Mouse (Mus musculus) ES-E14 (cell line): ENCODE results near the gene Batf.

Experiments
- MAFK ChIP-seq: IDR thresholded peaks from 2 replicates; pipeline ENCODE4 v1.6.1; 2014; ENCODE audit warnings: mild to moderate bottlenecking, low read depth, low read length, inconsistent platforms; ENCODE audit not compliant: insufficient read depth
- ZC3H11A ChIP-seq: IDR thresholded peaks from 2 replicates; pipeline ENCODE4 v1.6.1; 2012; ENCODE audit warnings: low read depth, mild to moderate bottlenecking, inconsistent platforms, low read length, borderline replicate concordance
- ZNF384 ChIP-seq: IDR thresholded peaks from 2 replicates; pipeline ENCODE4 v1.6.1; 2012; ENCODE audit warnings: low read depth, low read length, inconsistent platforms

DNA sequence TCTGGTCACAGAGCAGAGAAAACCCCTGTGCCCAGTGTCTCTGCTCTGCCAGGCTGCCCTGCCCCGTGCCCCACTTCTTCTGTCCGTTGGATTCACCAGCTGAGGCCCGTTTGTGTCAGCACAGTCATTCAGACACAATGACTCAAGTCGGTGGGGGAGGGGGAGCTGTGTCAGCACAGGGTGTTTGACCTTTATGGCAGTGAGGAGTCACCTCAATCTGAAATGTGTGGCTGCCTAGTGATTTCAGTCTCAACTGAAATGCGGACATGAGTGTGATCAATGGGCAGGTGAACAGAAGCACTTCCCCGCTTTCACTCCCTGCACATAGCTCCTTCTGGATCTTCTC is 43.4 kb downstream of the Batf start:
- no peak for TF ChIP-seq ZC3H11A
- no peak for TF ChIP-seq ZNF384
- TF ChIP-seq MAFK: no peak
